In the genomic region with DNA sequence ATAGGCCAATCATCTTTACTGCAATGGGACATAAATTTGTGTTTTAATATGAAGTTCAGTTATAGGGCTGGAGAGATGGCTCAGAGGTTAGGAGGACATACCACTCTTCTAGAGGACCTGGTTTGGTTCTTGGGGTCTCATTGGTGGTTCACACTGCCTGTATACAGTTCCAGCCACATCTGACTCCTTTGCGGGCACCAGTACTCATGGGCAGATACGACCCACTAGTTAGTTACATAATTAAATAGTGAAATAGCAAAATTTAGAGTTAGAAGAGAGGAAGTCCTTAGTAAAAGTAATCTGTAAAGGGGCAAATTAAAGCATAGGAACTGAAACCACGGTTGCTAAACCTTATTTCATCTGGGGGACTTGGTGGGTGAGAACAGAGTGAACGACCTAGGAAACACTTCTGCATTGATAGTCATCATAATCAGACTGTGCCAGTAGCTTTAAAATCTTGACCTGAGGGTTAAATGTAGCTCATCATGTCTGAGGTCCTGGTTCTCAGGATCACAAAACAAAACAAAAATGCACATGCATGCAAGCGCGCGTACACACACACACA, we compare ENCODE assay signal across 20 mouse cellular contexts.
"Had no signal": no experiment of that assay in that cellular context is flagged by ENCODE, and none has a peak within 500 bp of the region (broad histone marks: within the 10 kb centered on the region; RNA-seq: fewer than 3 reads in every experiment).

No protein-coding gene starts in this region.

- H3K4me3 ChIP-seq: midbrain, embryonic 10.5 days; midbrain, embryonic 12.5 days; neural tube, embryonic 13.5 days; neural tube, embryonic 15.5 days; stomach, embryonic 15.5 days had no signal

- H3K27ac ChIP-seq: midbrain, embryonic 10.5 days; midbrain, embryonic 12.5 days; neural tube, embryonic 13.5 days; neural tube, embryonic 15.5 days; stomach, embryonic 15.5 days; stomach, postnatal 0 days had no signal

- H3K4me1 ChIP-seq: midbrain, embryonic 10.5 days; midbrain, embryonic 12.5 days; neural tube, embryonic 13.5 days; neural tube, embryonic 15.5 days; stomach, embryonic 15.5 days had no signal

- H3K9me3 ChIP-seq: midbrain, embryonic 10.5 days; midbrain, embryonic 12.5 days; neural tube, embryonic 13.5 days; neural tube, embryonic 15.5 days; stomach, embryonic 15.5 days had no signal

- H3K27me3 ChIP-seq: midbrain, embryonic 12.5 days; neural tube, embryonic 13.5 days; neural tube, embryonic 15.5 days; stomach, embryonic 15.5 days had no signal

- ATAC-seq: midbrain, embryonic 16.5 days had no signal

- DNase-seq: lung, adult 18-20 months; lung, embryonic 14.5 days; lung, postnatal 10 days; lung, postnatal 4 days; midbrain, embryonic 14.5 days; retina, postnatal 1 day; right cerebral cortex, adult 18-20 months; right cerebral cortex, postnatal 25 days; right cerebral cortex, postnatal 4 days; spleen, adult 18-20 months; thymus, adult 2 months; thymus, postnatal 25 days; thymus, postnatal 4 days had no signal
